Mouse (Mus musculus) lung, adult 2 months (tissue): Measurements from ENCODE around the gene Il4ra. TPM values are rescaled to one million over a fixed set of nuclear protein-coding genes. Genes with fewer than 3 reads are reported as not detected.

Experiments used
- DNase-seq: peaks from one replicate; pipeline ENCODE4 v3.0.0; 2022
- H3K4me1 ChIP-seq: fragments of 200-500 bp; 2 replicates; pipeline ENCODE4 v1.6.1; 2011; ENCODE audit warnings: low read length; ENCODE audit not compliant: control insufficient read depth, insufficient read depth
- H3K4me3 ChIP-seq: fragments of 200-500 bp; replicated peaks from 2 replicates; pipeline ENCODE3; 2011; ENCODE audit warnings: low read depth, mild to moderate bottlenecking, control low read depth, low read length; ENCODE audit errors: extremely low read depth
- CTCF ChIP-seq: fragments of 200-500 bp; IDR thresholded peaks from 2 replicates; pipeline ENCODE4 v1.5.1; 2011; ENCODE audit warnings: mild to moderate bottlenecking, low read length, control low read depth; ENCODE audit not compliant: insufficient read depth
- POLR2A ChIP-seq: fragments of 200-500 bp; IDR thresholded peaks from 2 replicates; pipeline ENCODE4 v1.6.1; 2011; ENCODE audit warnings: low read depth, mild to moderate bottlenecking, control low read depth, low read length, borderline replicate concordance; ENCODE audit errors: extremely low read depth
- WGBS: fragments of 180-500 bp; shearing (Covaris S2); methylation state at CpG from one replicate; pipeline ENCODE4 v1.1.7; 2018; 5-methylcytosine and 5-hydroxymethylcytosine counted together
- polyA plus RNA-seq: library from polyadenylated mRNA; depleted of rRNA; stranded (reverse); fragments of >200 nt; gene quantifications from 2 replicates; pipeline ENCODE4 v1.2.3, GENCODE M21; 2012; rRNA removed

Il4ra gene
- polyA plus RNA-seq, 1 experiment = 85.2 TPM

DNA sequence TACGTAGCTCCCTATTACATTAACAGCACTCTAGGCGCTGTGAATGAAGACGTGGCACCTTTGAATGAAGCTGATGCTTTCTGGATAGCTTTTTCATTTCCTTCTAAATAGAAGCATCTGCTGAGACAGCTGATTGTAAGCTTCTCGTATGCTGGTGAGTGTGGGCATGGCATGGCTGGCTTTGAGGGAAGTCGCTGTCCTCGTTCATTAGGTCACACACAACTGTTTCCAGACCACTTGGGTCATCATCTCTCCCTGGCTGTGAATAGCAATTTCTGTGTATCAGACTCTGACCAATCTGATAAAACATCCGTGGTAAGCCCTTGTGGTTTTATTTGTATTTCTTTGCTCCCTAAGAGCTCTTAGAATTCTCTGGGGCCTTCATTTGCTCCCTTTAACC, 66.1 kb downstream of the Il4ra start:
- TF ChIP-seq CTCF (no peak), POLR2A (no peak)
- no peaks in the 10 kb centered on the region; the same call in 1 of the 2 replicates for H3K4me1 ChIP-seq
- no peak for DNase-seq
- 63% methylated on average over 7 of the region's 7 CpGs for WGBS
- H3K4me3 ChIP-seq = no peak overlapping the region

DNA sequence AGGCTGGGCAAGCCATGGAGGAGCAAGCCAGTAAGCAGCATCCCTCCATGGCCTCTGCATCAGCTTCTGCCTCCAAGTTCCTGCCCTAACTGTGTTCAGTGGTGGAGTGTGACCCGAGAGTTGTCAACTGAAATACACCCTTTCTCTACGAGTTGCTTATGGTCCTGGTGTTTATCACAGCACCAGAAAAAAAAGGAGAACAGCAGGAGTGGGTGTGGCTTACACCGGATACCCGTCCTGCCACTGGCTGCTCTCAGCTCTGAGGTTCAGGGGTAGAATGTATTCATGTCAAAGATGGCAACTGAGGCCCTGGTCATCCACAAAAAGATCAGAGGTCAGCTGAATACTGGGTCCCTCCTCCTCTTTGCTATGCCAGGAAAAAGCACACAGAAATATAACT, 68.2 kb downstream of the Il4ra start:
- WGBS = 64% methylated on average over 4 of the region's 4 CpGs
- DNase-seq = no peak
- H3K4me3 ChIP-seq = no peak overlapping the region
- TF ChIP-seq CTCF (no peak), POLR2A (no peak)
- H3K4me1 ChIP-seq = no peaks in the 10 kb centered on the region; the same call in 1 of the 2 replicates

DNA sequence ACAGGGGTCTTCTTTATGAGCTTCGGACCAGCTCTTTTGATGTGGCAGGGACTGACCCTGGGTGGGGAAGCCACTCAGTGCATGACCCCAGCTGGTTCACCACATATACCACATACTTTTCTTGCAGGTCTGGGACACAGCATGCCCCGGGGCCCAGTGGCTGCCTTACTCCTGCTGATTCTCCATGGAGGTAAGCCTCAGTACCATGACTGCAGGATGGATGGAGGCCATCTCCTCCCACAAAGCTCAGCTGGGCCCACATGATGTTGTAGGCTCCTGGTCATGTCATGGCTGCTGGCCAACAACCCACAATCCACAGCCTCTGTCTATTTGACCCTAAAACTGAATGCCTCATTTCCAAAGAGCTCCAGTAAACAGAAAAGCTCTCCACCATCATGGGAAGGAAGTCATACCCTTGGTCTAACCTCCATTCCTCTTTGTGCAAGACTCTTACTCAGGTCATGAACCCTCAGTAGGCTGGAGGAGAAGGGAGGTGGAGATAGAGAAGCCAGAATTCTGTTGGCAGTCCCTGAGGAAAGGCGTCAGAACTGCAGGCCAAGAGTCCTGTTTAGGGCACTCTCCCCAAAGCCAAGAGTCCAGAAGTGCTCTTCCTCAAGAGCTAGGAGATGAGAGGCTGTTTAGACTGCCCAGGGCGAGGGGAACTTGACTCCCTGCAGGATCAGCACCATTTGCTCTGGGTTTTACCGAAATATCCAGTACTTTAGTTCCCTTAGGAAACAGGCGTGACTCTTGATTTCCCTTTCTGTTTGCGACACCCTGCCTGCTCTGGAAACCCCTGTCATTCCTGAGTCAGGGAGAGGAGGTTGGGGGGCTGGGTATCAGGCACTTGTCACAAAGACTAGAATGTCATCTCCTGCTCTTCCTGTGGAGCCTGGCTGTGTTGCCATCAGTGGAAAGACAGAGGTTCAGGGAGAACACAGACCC, 71.1 kb downstream of the Il4ra start:
- no peak overlapping the region for H3K4me3 ChIP-seq
- no peak for DNase-seq
- 51% methylated on average over 7 of the region's 7 CpGs for WGBS
- no peaks in the 10 kb centered on the region; the same call in 1 of the 2 replicates for H3K4me1 ChIP-seq
- TF ChIP-seq CTCF (no peak), POLR2A (no peak)

DNA sequence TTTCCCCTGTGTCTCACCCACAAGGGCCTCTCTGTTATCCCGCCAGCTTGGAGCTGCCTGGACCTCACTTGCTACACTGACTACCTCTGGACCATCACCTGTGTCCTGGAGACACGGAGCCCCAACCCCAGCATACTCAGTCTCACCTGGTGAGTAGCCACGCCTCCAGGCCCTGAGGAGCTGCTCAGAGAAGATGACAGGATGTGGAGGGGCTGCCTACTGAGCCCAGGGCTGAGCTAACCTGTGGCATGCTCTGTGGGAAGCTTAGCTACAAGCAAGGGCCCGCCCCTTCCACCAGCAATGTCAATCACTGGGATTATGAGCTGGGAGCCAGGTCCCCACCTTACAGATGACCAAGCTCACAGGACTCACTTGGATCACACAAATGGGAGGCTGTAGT, 73.3 kb downstream of the Il4ra start:
- no peak for DNase-seq
- no peak for TF ChIP-seq CTCF
- no peak for TF ChIP-seq POLR2A
- WGBS = 79% methylated on average over 4 of the region's 4 CpGs
- Histone ChIP-seq H3K4me1 (no peaks in the 10 kb centered on the region; the same call in 1 of the 2 replicates), H3K4me3 (no peak overlapping the region)

DNA sequence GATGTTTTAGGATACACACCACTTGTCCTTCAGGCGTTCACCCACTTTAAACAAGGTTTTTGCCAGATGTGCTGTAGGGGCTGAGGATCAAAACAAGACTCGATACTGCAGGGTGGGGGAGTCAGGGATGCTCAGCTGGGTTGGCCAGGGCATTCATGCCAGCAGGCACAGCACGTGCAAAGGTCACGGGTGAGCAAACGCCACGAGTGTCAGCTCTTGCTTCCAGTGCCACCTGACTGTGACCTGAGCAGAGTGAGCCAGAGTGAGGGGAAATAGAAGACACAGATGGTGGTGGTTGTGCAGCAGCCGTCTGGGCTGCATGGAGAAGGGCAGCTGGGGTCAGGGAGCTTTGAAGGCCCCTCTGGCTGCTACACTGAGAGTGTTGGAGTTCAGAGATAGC, 73.9 kb downstream of the Il4ra start:
- no peak overlapping the region for H3K4me3 ChIP-seq
- no peak for DNase-seq
- H3K4me1 ChIP-seq = no peaks in the 10 kb centered on the region; the same call in 1 of the 2 replicates
- no peak for TF ChIP-seq POLR2A
- TF ChIP-seq CTCF = no peak
- WGBS = 61% methylated on average over 7 of the region's 7 CpGs

Other genes with a start within 250 kb of the Il4ra start
- gene Kdm8, start 107.4 kb upstream of the Il4ra start, polyA plus RNA-seq = 4.6 and 6.0 TPM in 2 replicates
- gene Nsmce1, start 60.5 kb upstream of the Il4ra start, polyA plus RNA-seq = 35.5 and 38.0 TPM in 2 replicates
- 7.6 and 8.8 TPM in 2 replicates for gene Il21r, start 51.3 kb downstream of the Il4ra start, polyA plus RNA-seq
- 61.9 and 68.4 TPM in 2 replicates for gene Gtf3c1, start 155.7 kb downstream of the Il4ra start, polyA plus RNA-seq
- 15.9 and 18.4 TPM in 2 replicates for gene D430042O09Rik, start 155.8 kb downstream of the Il4ra start, polyA plus RNA-seq